Mouse (Mus musculus): ENCODE results near the gene Glrx2. TPM values are rescaled to one million over a fixed set of nuclear protein-coding genes. Genes with fewer than 3 reads are reported as not detected.
"Not testable (repeated sequence)": the region's sequence is repeated elsewhere in the genome, so short reads cannot be mapped to it uniquely, and the experiment has no call there.

Glrx2 gene
- 89.8 and 90.0 TPM in 2 replicates for polyA plus RNA-seq (2015; fragmentation: Nextera tagmentation; extraction: Ambion mirVana)

GRCm38 (mm10) chr1:143716038-143716437 lies at the start of gene Glrx2:
Gene Glrx2, plus strand, starts transcription at chr1:143716338.
- no CpG with 5 or more reads among the region's 2 CpGs for WGBS
- H3K36me3 ChIP-seq; H3K9ac ChIP-seq; H3K27ac ChIP-seq (replicated peaks); H3K4me3 ChIP-seq; H3K4me2 ChIP-seq; H3K9me3 ChIP-seq; H3K4me1 ChIP-seq; ATAC-seq (ENCODE audit: extremely low read depth, insufficient number of reproducible peaks, low FRiP score, low TSS enrichment); H3K27me3 ChIP-seq (replicated peaks): not testable (repeated sequence)

DNA sequence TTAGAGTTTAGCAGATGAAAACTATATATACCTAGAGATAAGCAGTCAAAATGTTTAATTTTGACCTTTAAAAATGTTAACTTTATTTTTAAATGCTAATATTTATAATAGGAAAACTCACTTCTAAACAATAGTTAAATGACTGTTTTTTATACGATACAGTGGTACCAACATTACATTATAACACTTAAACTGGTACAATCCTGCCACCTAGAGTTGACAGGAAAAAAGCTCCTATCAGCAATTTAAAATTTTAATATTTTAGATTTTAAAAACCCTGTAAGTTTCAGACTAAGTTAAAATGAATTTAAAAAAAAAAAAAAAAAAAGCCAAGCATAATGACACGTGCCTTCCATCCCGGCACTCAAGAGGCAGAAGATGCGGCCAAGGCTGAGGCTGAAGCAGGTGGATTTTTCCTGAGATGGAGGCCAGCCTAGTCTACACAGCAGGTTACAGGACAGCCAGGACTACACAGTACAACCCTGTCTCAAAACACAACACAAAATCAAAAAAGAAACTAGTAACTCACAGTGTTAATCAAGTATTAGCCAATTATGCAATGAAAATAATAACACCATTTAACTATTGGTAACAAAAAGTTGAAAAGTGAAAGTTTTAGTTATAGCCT lies 40.3 kb upstream of the Glrx2 start:
- H3K36me3 ChIP-seq = peaks cover 62% of the 10 kb centered on the region

GRCm38 (mm10) chr1:143681108-143681507 lies 35.0 kb upstream of the Glrx2 start:
- Histone ChIP-seq H3K27ac (replicated peaks) (no peak overlapping the region), H3K9me3 (no peaks in the 10 kb centered on the region), H3K9ac (no peak overlapping the region), H3K4me2 (no peak overlapping the region), H3K36me3 (peaks cover 66% of the 10 kb centered on the region), H3K4me1 (no peaks in the 10 kb centered on the region), H3K27me3 (replicated peaks) (no peaks in the 10 kb centered on the region), H3K4me3 (no peak overlapping the region)
- WGBS = 95% methylated on average over 5 of the region's 5 CpGs
- no peak for ATAC-seq (ENCODE audit: extremely low read depth, insufficient number of reproducible peaks, low FRiP score, low TSS enrichment)

More for the DNA sequence above, 40.3 kb upstream of the Glrx2 start:
- Histone ChIP-seq H3K27me3 (replicated peaks) (no peaks in the 10 kb centered on the region), H3K4me1 (no peaks in the 10 kb centered on the region), H3K27ac (replicated peaks) (no peak overlapping the region), H3K9ac (no peak overlapping the region), H3K4me2 (no peak overlapping the region), H3K4me3 (no peak overlapping the region), H3K9me3 (no peaks in the 10 kb centered on the region)
- WGBS = 91% methylated on average over 4 of the region's 4 CpGs
- no peak for ATAC-seq (ENCODE audit: extremely low read depth, insufficient number of reproducible peaks, low FRiP score, low TSS enrichment)

GRCm38 (mm10) chr1:143684849-143685248 lies 31.3 kb upstream of the Glrx2 start:
- ATAC-seq (ENCODE audit: extremely low read depth, insufficient number of reproducible peaks, low FRiP score, low TSS enrichment) = no peak
- Histone ChIP-seq H3K27ac (replicated peaks) (no peak overlapping the region), H3K4me2 (no peak overlapping the region), H3K4me3 (no peak overlapping the region), H3K4me1 (no peaks in the 10 kb centered on the region), H3K36me3 (peaks cover 67% of the 10 kb centered on the region), H3K9ac (no peak overlapping the region), H3K9me3 (no peaks in the 10 kb centered on the region), H3K27me3 (replicated peaks) (no peaks in the 10 kb centered on the region)
- WGBS = 93% methylated on average over 3 of the region's 3 CpGs

DNA sequence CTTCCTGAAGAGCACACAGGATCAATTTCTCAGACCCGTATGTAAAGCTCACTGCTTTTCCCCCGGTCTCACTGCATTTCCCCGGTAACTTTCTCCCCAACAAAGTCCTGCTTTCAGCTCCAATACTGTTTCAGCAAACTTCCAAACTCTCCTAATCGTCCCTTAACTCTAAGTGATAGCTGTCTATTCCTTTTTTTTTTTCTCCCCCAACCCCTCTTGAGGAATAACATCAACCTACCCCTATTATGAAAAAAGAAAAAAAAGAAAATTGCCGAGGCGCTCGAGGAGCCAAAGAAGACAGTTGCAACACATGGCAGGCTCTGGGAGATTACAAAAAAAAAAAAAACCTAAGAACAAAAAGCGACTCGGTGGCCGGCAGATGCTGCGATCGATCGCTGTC lies 14.4 kb upstream of the Glrx2 start:
- peak overlapping the region; percentile 85 for H3K4me2 ChIP-seq
- WGBS = under 1% methylated on average over 13 of the region's 13 CpGs

DNA sequence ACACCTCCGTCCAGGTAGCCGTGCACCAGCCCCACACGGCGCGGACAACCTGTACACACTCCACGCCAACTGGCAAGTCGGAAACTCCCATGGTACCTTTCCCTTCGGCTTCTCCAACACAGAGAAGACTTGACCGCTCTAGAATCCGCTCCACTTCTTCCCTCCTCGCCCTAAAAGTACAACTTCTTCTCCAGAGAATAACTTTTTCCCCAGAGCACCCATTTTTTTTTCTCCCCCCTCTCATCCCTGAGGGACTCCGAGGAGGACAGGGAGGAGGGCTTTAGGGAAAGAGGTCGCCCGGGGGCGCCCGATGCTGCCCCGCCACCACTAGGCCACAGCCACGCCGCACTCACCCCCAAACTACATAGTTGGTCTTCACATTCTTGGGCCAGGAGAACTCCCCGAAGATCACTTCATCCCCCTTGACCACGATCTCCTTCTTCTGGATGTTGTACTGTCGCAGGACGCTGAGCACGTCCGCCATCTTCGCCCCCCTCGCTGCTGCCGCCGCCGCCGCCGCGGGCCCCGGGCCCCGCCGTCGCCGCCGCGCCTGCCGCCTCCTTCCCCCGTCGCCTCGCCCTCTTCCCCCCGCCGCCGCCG lies 13.9 kb upstream of the Glrx2 start:
- peaks cover 11% of the 10 kb centered on the region for H3K36me3 ChIP-seq
- peak overlapping the region; percentile 92 for H3K27ac ChIP-seq (replicated peaks)
- H3K4me2 ChIP-seq = peak overlapping the region; percentile 85
- no peaks in the 10 kb centered on the region for H3K9me3 ChIP-seq
- ATAC-seq (ENCODE audit: extremely low read depth, insufficient number of reproducible peaks, low FRiP score, low TSS enrichment) = peak; percentile 28
- peak overlapping the region; percentile 94 for H3K4me3 ChIP-seq
- H3K9ac ChIP-seq = peak overlapping the region; percentile 91
- under 1% methylated on average over 29 of the region's 48 CpGs for WGBS
- H3K4me1 ChIP-seq = peaks cover 23% of the 10 kb centered on the region
- H3K27me3 ChIP-seq (replicated peaks) = no peaks in the 10 kb centered on the region

More for the DNA sequence above, 14.4 kb upstream of the Glrx2 start:
- H3K27me3 ChIP-seq (replicated peaks) = no peaks in the 10 kb centered on the region
- peak overlapping the region; percentile 92 for H3K27ac ChIP-seq (replicated peaks)
- peak overlapping the region; percentile 91 for H3K9ac ChIP-seq
- no peaks in the 10 kb centered on the region for H3K9me3 ChIP-seq
- no peak for ATAC-seq (ENCODE audit: extremely low read depth, insufficient number of reproducible peaks, low FRiP score, low TSS enrichment)
- peaks cover 16% of the 10 kb centered on the region for H3K36me3 ChIP-seq
- H3K4me1 ChIP-seq = peaks cover 23% of the 10 kb centered on the region
- peak overlapping the region; percentile 94 for H3K4me3 ChIP-seq

- Histone ChIP-seq H3K4me1 (peaks cover 23% of the 10 kb centered on the region), H3K27ac (replicated peaks) (peak within 1 kb of the TSS; percentile 92), H3K9ac (peak within 1 kb of the TSS; percentile 91), H3K4me3 (peak within 1 kb of the TSS; percentile 94), H3K36me3 (peaks cover 8% of the 10 kb centered on the region), H3K9me3 (no peaks in the 10 kb centered on the region), H3K4me2 (peak within 1 kb of the TSS; percentile 85), H3K27me3 (replicated peaks) (no peaks in the 10 kb centered on the region)
- WGBS = under 1% methylated on average over 57 of the region's 74 CpGs
- peak; percentile 99 for ATAC-seq (ENCODE audit: extremely low read depth, insufficient number of reproducible peaks, low FRiP score, low TSS enrichment)
Observed at GRCm38 (mm10) chr1:143702741-143703262, 13.3 kb upstream of the Glrx2 start, which contains the start of gene Cdc73. Gene Cdc73, minus strand, starts transcription at chr1:143702893.

- H3K4me2 ChIP-seq = no peak overlapping the region
- peaks cover 13% of the 10 kb centered on the region for H3K4me1 ChIP-seq
- H3K36me3 ChIP-seq = no peaks in the 10 kb centered on the region
- no peak overlapping the region for H3K27ac ChIP-seq (replicated peaks)
- ATAC-seq (ENCODE audit: extremely low read depth, insufficient number of reproducible peaks, low FRiP score, low TSS enrichment) = no peak
- H3K4me3 ChIP-seq = no peak overlapping the region
- H3K9ac ChIP-seq = no peak overlapping the region
- WGBS = 63% methylated on average over 4 of the region's 4 CpGs
- no peaks in the 10 kb centered on the region for H3K9me3 ChIP-seq
- H3K27me3 ChIP-seq (replicated peaks) = no peaks in the 10 kb centered on the region
Observed at GRCm38 (mm10) chr1:143707006-143707405, 9.1 kb upstream of the Glrx2 start.

DNA sequence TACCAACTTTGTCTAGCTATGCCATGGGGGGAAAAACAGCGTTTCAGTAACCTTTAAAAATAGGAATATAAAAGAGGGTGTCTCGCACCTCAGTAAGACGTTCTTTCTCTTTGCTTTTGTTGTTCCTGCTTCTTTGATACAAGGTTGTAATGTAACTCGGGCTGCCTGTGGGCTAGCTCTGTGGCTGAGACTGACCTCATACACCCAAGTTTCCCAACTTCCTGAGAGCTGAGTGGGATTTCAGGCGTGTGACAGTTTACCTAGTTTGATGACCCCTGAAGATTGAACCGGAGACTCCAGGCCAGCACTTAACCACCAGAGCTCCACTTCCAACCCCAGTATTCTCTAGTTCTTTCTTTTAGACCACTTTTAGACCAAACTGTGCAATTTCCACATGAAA lies 7.8 kb upstream of the Glrx2 start:
- H3K36me3 ChIP-seq = no peaks in the 10 kb centered on the region
- WGBS = 61% methylated on average over 6 of the region's 6 CpGs
- H3K4me3 ChIP-seq = no peak overlapping the region
- ATAC-seq (ENCODE audit: extremely low read depth, insufficient number of reproducible peaks, low FRiP score, low TSS enrichment) = no peak
- H3K27me3 ChIP-seq (replicated peaks) = no peaks in the 10 kb centered on the region
- no peak overlapping the region for H3K4me2 ChIP-seq
- no peak overlapping the region for H3K9ac ChIP-seq
- H3K9me3 ChIP-seq = no peaks in the 10 kb centered on the region
- H3K27ac ChIP-seq (replicated peaks) = no peak overlapping the region
- peaks cover 9% of the 10 kb centered on the region for H3K4me1 ChIP-seq

- Histone ChIP-seq H3K4me3 (no peak overlapping the region), H3K4me2 (no peak overlapping the region), H3K9me3 (no peaks in the 10 kb centered on the region), H3K36me3 (no peaks in the 10 kb centered on the region), H3K4me1 (peaks cover 8% of the 10 kb centered on the region), H3K9ac (0 out of 2 replicates have a peak overlapping the region, but pooled peaks have one; percentile 21), H3K27me3 (replicated peaks) (no peaks in the 10 kb centered on the region), H3K27ac (replicated peaks) (no peak overlapping the region)
- no peak for ATAC-seq (ENCODE audit: extremely low read depth, insufficient number of reproducible peaks, low FRiP score, low TSS enrichment)
- 67% methylated on average over 7 of the region's 7 CpGs for WGBS
Observed at GRCm38 (mm10) chr1:143709966-143710626, 6.0 kb upstream of the Glrx2 start.

- no peak overlapping the region for H3K4me2 ChIP-seq
- H3K4me1 ChIP-seq = peaks cover 8% of the 10 kb centered on the region
- H3K9ac ChIP-seq = 0 out of 2 replicates have a peak overlapping the region, but pooled peaks have one; percentile 21
- no peaks in the 10 kb centered on the region for H3K36me3 ChIP-seq
- H3K27ac ChIP-seq (replicated peaks) = no peak overlapping the region
- no peak for ATAC-seq (ENCODE audit: extremely low read depth, insufficient number of reproducible peaks, low FRiP score, low TSS enrichment)
- no peaks in the 10 kb centered on the region for H3K9me3 ChIP-seq
- WGBS = 18% methylated on average over 5 of the region's 5 CpGs
- no peaks in the 10 kb centered on the region for H3K27me3 ChIP-seq (replicated peaks)
- H3K4me3 ChIP-seq = no peak overlapping the region
Observed at GRCm38 (mm10) chr1:143710627-143710976, 5.5 kb upstream of the Glrx2 start.

Measured in heart, embryonic 13.5 days (tissue).